Mouse (Mus musculus) mouse trophoblast stem cell (cell line): ENCODE measurements around the gene Hist1h2ah.

Source experiments
- in situ Hi-C, 2 experiments: fragments of 300-500 bp; cut with MseI, MboI; formaldehyde crosslinking; loops; 2 replicates in 1 of 2; 3 replicates in 1 of 2; pipeline ENCODE4 v1.15.1; 2025

Hist1h2ah gene

DNA sequence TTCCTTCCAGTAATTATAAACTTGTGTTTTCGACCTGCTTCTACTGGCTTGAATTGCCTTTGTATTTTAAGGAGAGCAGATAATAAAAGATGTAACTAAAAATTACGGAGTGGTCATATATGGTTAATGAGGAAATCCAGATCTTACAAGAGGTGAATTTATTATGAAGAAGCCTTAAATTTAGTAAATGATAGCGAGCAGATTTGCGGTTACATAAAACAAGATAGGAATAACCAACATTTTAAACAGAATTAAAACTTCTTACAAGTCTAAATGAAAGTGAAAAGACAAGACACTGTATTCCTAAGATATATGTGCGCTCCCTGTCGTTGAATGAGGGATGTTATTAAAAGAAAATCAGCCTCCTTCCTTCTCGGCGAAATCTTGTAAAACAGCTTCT, 40.5 kb downstream of the Hist1h2ah start:
- in situ Hi-C loops: no loop called here

- in situ Hi-C loops: no loop called here
These were observed 41.2 kb downstream of the Hist1h2ah start for GRCm38 (mm10) chr13:21993957-21994738.

DNA sequence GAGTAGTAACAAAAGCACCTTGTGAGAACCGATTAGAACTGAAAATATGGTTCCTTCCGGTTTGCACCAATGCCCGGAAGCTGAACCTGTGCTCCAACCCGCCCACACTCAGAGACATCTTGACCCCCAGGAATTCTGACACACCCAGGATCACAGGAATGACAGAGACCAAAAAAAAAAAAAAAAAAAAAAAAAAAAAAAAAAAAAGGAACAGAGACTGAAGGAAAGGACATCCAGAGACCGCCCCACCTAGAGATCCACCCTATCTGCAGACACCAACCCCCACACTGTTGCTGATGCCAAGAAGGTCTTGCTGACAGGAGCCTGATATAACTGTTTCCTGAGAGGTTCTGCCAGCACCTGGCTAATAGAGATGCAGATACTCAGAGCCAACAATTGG, 42.8 kb downstream of the Hist1h2ah start:
- in situ Hi-C loops: no loop called here
